Mouse (Mus musculus) liver, adult 2 months (tissue): ENCODE measurements around the gene Gm4787. TPM values are rescaled to one million over a fixed set of nuclear protein-coding genes. Genes with fewer than 3 reads are reported as not detected.

Experiments used
- DNase-seq: peaks from one replicate; pipeline ENCODE4 v3.0.0-alpha.2; 2011; ENCODE audit warnings: low read depth, low spot score; ENCODE audit errors: extremely low read depth
- H3K27ac ChIP-seq: fragments of 200-500 bp; replicated peaks from 2 replicates; pipeline ENCODE4 v1.5.1; 2012; ENCODE audit warnings: low read depth, mild to moderate bottlenecking, control low read depth, inconsistent platforms, low read length; ENCODE audit not compliant: insufficient read depth
- H3K27me3 ChIP-seq: fragments of 200-500 bp; 2 replicates; pipeline ENCODE4 v1.6.1; 2012; ENCODE audit warnings: mild to moderate bottlenecking, moderate library complexity, low read length, inconsistent platforms; ENCODE audit not compliant: control insufficient read depth, insufficient read depth
- H3K36me3 ChIP-seq: fragments of 200-500 bp; 2 replicates; pipeline ENCODE4 v1.6.1; 2012; ENCODE audit warnings: low read length, inconsistent platforms; ENCODE audit not compliant: control insufficient read depth, insufficient read depth
- H3K4me1 ChIP-seq: fragments of 200-500 bp; 2 replicates; pipeline ENCODE4 v1.6.1; 2011; ENCODE audit warnings: low read length; ENCODE audit not compliant: control insufficient read depth, insufficient read depth
- H3K4me3 ChIP-seq: fragments of 200-500 bp; 2 replicates; pipeline ENCODE4 v1.5.1; 2011; ENCODE audit warnings: low read depth, mild to moderate bottlenecking, control low read depth, low read length, moderate library complexity; ENCODE audit not compliant: insufficient read depth
- H3K79me2 ChIP-seq: fragments of 200-500 bp; 2 replicates; pipeline ENCODE4 v1.6.1; 2012; ENCODE audit warnings: inconsistent platforms, mild to moderate bottlenecking, low read length, moderate library complexity; ENCODE audit not compliant: control insufficient read depth, insufficient read depth
- H3K9ac ChIP-seq: fragments of 200-500 bp; 2 replicates; pipeline ENCODE4 v1.6.1; 2012; ENCODE audit warnings: low read depth, mild to moderate bottlenecking, control low read depth, inconsistent platforms, low read length
- CTCF ChIP-seq: fragments of 200-500 bp; IDR thresholded peaks from 2 replicates; pipeline ENCODE4 v1.5.1; 2011; ENCODE audit warnings: low read depth, low read length, control low read depth
- POLR2A ChIP-seq: fragments of 200-500 bp; IDR thresholded peaks from 2 replicates; pipeline ENCODE4 v1.6.1; 2011; ENCODE audit warnings: low read length, control low read depth; ENCODE audit not compliant: insufficient read depth; ENCODE audit errors: extremely low read depth
- WGBS: fragments of 180-500 bp; shearing (Covaris S2); methylation state at CpG from one replicate; pipeline ENCODE4 v1.1.7; 2018; 5-methylcytosine and 5-hydroxymethylcytosine counted together
- polyA plus RNA-seq: library from polyadenylated mRNA; depleted of rRNA; stranded (reverse); fragments of >200 nt; gene quantifications from 2 replicates; pipeline ENCODE4 v1.2.3, GENCODE M21; 2012; rRNA removed
- total RNA-seq: library from RNA; depleted of rRNA; stranded (reverse); fragments of >200 nt; gene quantifications from 2 replicates; pipeline ENCODE4 v1.2.3, GENCODE M21; 2014; rRNA removed

Gene Gm4787
- total and polyA plus RNA-seq, 2 experiments: 0.18 to 2.5 TPM

DNA sequence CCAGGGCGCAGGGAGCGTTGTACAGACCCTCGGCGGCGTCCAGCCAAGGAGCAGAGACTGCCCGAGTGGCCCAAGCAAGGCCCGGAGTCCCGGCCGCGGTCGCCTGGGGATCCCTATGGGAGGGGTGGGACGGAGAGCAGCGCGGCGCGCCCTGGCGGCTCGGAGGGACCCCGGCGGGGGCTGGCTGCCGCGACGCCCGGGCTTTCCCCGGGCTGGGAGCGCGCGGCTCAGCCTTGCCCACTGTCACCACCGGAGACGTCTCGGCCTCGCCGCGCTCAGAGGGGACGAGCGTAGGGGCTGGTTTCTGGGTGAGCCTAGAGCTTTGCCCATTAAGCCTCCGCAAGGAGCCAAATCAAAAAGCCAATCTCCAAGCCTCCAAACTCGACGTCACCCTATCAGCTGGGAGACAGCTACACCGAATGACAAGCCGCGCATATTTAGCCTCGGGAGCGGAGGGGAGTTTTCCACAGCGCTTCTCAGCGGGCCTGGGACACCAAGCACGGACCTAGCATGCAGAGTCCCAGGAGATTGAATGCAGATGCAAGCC, 46.3 kb downstream of the Gm4787 start, which contains the start of gene Slc8a3:
Gene Slc8a3, minus strand, starts transcription at position 306 of the 547 bp plus-strand sequence.
- Histone ChIP-seq H3K36me3 (no peaks in the 10 kb centered on the region), H3K79me2 (no peaks in the 10 kb centered on the region), H3K9ac (peak within 1 kb of the TSS; percentile 18; the same call in 1 of the 2 replicates), H3K27ac (no peak within 1 kb of the TSS), H3K27me3 (peaks cover 12% of the 10 kb centered on the region), H3K4me1 (no peaks in the 10 kb centered on the region; the same call in 1 of the 2 replicates), H3K4me3 (peak within 1 kb of the TSS; percentile 25; the same call in 1 of the 2 replicates)
- DNase-seq: peak; percentile 1
- under 1% methylated on average over 47 of the region's 47 CpGs for WGBS
- TF ChIP-seq POLR2A: no peak
- no peak for TF ChIP-seq CTCF

DNA sequence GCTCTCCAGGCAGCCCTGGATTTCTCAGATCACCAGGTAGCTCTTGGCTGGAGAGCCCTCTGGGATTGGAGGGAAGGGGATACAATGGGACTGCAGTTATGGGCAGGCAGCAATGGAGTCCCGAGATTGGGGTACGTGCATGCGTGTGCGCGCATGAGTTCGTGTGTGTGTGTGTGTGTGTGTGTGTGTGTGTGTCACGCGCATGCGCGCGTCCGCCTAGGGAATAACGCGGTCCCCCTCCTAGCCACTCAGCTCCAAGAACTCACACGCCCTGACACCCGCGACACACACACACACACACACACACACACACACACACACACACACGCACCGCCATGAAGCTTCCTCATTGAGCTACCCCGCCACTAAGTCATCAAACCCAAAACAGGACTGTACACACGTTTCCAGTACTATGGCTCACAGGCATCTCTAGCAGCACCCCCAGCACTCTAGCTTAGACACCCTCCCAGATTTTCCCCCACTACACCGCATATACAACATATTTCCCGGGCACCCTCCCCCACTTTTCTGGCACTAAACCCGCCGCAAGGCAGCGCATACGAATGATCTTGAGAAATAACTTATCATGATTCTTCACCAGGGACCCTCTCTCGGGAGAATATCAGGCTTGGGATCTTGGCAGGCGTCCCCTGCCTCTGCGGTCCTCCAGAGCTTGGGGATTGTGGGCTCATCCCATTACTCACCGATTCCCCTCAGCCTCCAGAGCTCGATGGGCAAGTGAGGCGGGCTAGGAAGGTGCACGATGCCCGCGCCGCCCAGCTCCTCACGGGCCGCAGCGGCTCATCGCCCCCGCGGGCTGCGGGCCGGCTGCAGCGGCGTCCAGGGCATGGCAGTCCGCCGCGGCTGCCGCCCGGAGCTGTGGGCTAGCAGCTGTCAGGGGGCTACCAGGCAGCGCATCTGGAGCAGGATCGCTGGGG, 47.1 kb downstream of the Gm4787 start:
- TF ChIP-seq CTCF: no peak
- no peak for TF ChIP-seq POLR2A
- WGBS: 1% methylated on average over 54 of the region's 54 CpGs
- no peak for DNase-seq
- Histone ChIP-seq H3K27ac (no peak overlapping the region), H3K4me3 (peak overlapping the region; percentile 25; the same call in 1 of the 2 replicates), H3K9ac (peak overlapping the region; percentile 18; the same call in 1 of the 2 replicates), H3K27me3 (peaks cover 12% of the 10 kb centered on the region), H3K79me2 (no peaks in the 10 kb centered on the region), H3K36me3 (no peaks in the 10 kb centered on the region), H3K4me1 (no peaks in the 10 kb centered on the region; the same call in 1 of the 2 replicates)

DNA sequence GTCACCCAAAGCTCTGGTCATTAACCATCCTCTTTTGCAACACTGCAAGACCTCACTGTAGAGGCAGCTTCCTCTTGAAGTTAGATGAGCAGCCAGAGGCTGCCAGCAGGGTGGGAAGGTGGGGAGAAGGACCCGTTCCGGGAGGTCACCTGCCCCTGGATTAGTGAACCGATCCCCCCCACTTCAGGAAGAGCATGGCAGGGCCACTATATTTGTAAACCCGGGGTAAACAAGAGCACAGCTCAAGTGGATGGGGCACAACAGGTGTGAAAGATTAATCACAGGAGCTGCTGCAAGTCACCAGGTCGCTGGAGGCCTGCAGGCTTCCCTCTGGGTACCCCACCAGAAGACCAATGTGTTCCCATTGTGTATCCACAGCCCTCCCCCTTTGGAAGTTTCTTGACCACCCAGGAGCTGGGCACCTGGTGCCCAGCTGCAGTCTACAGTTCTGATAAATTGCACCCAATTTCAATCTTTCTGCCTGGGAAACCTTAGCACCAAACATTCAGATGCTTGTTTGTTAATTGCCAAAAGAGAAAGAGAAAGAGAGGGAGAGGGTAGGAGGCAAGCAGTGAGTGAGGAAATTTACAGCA, 48.1 kb downstream of the Gm4787 start:
- WGBS: 47% methylated on average over 5 of the region's 5 CpGs
- H3K9ac ChIP-seq: no peak overlapping the region
- no peaks in the 10 kb centered on the region for H3K36me3 ChIP-seq
- peaks cover 12% of the 10 kb centered on the region for H3K27me3 ChIP-seq
- no peak for TF ChIP-seq POLR2A
- no peaks in the 10 kb centered on the region for H3K79me2 ChIP-seq
- H3K4me3 ChIP-seq: no peak overlapping the region
- no peaks in the 10 kb centered on the region; the same call in 1 of the 2 replicates for H3K4me1 ChIP-seq
- H3K27ac ChIP-seq: no peak overlapping the region
- DNase-seq: no peak

Other genes with a start within 250 kb of the Gm4787 start
- under 0.01 and 0.07 TPM in 2 replicates for gene Slc8a3, start 46.3 kb downstream of the Gm4787 start, total RNA-seq
- gene Slc8a3, start 46.3 kb downstream of the Gm4787 start, polyA plus RNA-seq: 0.01 TPM in 1 of 2 replicates, not detected in the other
- 1.9 and 2.6 TPM in 2 replicates for gene Adam4, start 42.5 kb upstream of the Gm4787 start, total RNA-seq
- gene Adam4, start 42.5 kb upstream of the Gm4787 start, polyA plus RNA-seq: 0.05 and 0.35 TPM in 2 replicates
- 98.8 and 106 TPM in 2 replicates for gene Cox16, start 105.7 kb upstream of the Gm4787 start, total RNA-seq
- gene Cox16, start 105.7 kb upstream of the Gm4787 start, polyA plus RNA-seq: 101 and 114 TPM in 2 replicates
- 5.8 and 6.2 TPM in 2 replicates for gene Gm20498, start 153.4 kb upstream of the Gm4787 start, total RNA-seq
- gene Gm20498, start 153.4 kb upstream of the Gm4787 start, polyA plus RNA-seq: 13.9 and 18.6 TPM in 2 replicates
- 40.4 and 55.0 TPM in 2 replicates for gene Synj2bp, start 153.4 kb upstream of the Gm4787 start, total RNA-seq
- gene Synj2bp, start 153.4 kb upstream of the Gm4787 start, polyA plus RNA-seq: 32.3 and 32.6 TPM in 2 replicates
- gene Adam21, start 189.0 kb upstream of the Gm4787 start, total RNA-seq: 0.09 and 0.13 TPM in 2 replicates
- gene Adam21, start 189.0 kb upstream of the Gm4787 start, polyA plus RNA-seq: 0.02 TPM in 1 of 2 replicates, not detected in the other
- gene Med6, start 215.5 kb upstream of the Gm4787 start, total RNA-seq: 18.4 and 19.9 TPM in 2 replicates
- 3.5 and 6.0 TPM in 2 replicates for gene Med6, start 215.5 kb upstream of the Gm4787 start, polyA plus RNA-seq